Mouse (Mus musculus): ENCODE data around the gene Ank2.
A peak's percentile ranks its signal among the peaks of the same experiment; 100 is the strongest.

The Ank2 gene

DNA sequence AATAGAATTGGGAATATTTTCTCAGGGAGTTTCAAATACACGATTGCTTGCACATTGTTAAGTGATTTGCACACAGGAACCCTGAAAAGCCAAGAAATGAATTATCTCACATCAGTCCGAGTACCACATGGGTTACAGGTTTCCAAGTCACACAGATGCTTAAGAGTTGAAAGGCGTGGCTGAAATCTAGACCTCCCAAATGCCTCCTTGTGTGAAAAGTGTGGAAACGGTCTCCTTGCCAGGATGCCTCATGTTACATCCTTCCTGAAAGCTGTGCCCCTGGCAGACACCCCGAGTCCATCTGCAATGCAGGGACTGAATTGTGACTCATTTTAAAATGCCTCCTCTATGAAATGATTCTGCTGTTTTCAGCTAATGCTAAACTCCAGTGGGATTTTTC is 391.9 kb downstream of the Ank2 start:
- peak; percentile 74 to 82 for DNase-seq

GRCm38 (mm10) chr3:127101326-127101725 is 397.8 kb downstream of the Ank2 start:
- no peak for DNase-seq

DNA sequence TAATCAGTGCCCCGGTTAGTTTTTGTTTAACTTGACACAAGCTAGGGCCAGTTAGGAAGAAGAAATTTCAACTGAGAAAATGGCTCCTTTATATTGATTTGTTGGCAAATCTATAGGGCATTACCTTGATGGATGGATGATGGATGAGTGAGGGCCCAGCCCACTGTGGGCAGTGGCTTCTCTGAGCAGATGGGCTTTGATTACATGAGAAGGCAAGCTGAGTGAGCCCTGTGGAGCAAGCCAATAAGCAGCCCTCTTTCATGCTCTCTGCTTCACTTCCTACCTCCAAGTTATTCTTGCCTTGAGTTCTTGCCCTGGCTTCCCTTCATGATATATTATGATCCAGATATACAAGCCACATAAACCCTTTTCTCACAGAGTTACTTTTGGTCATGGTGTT is 401.4 kb downstream of the Ank2 start:
- DNase-seq, result peak in 1 of 2 experiments; percentile 35

GRCm38 (mm10) chr3:127097106-127097505 is 402.0 kb downstream of the Ank2 start:
- DNase-seq, result no peak

- no peak for DNase-seq
Measured at GRCm38 (mm10) chr3:127093631-127094030, 405.5 kb downstream of the Ank2 start.

DNA sequence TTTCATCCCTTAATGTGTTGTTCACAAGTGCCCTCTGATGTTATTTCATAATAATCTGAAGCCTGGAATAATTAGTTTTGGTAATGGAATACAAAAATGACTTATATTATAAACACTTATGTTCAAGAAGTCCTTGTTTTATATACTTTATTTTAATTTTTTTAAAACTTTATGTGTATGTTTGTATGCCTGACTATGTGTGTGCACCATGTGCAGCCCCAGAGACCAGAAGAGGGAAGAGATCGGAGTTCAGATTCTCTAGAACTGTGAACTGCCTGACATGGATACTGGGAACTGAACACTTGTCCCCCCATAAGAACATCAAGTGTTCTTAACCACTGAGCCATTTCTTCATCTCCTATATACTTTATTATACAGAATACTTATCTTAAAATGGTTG is 411.6 kb downstream of the Ank2 start:
- no peak for DNase-seq

- no peak for DNase-seq
Measured at GRCm38 (mm10) chr3:127086834-127087506, 412.2 kb downstream of the Ank2 start.

DNA sequence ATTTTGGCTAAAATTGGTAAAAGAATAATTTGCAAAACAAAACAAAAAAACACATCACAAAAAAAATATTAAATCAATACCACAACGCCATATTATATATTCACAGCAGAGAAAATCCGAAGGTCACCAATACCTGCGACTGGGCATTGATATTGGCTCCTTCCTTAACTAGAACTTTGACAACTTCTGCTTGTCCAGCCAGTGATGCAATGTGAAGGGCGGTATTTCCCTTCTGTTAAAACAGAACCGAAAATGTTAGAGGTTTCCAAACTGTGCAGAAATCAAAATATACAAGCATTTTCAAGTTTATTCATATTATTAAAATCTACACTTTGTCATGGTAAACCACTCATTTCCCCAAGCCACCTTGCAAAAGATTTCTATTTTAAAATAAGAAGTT is 421.8 kb downstream of the Ank2 start:
- DNase-seq, result no peak

- peak; percentile 79 to 83 for DNase-seq
Measured at GRCm38 (mm10) chr3:127075531-127076280, 423.4 kb downstream of the Ank2 start.

- peak; percentile 82 to 83 for DNase-seq
Measured at GRCm38 (mm10) chr3:127071471-127071870, 427.7 kb downstream of the Ank2 start.

DNA sequence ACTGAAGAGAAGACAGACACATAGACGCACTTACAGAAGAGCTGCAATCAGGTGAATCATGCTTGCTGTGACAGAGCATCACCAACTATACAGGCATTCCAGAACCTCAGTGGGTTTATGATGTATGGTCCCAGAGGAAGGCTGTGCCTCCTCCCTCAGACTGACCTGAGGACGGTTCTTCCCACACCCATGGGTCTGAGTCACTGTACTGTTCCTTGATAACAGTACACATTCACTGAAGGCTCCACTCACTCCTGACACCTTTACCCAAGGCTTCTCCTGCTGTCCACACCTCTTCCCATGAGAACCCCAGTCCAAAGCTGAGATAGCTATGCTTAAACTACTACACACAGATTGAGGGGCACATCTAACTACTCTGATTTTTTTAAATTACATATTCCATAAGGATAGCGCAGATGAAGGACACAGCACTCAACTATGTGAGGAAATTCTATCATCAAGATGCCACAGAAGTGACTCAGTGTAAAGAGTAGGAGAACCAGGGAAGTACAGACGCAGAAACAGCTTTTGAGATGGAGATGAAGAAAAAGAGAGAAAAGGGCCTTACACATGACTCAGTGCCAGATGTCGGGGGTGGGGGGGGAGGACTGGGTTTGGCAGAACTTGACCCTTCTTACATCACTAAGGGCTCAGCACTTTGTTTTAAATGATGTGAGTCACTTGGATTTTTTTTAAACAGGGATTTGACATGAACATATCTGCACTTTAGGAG is 435.3 kb downstream of the Ank2 start:
- DNase-seq, result no peak

DNA sequence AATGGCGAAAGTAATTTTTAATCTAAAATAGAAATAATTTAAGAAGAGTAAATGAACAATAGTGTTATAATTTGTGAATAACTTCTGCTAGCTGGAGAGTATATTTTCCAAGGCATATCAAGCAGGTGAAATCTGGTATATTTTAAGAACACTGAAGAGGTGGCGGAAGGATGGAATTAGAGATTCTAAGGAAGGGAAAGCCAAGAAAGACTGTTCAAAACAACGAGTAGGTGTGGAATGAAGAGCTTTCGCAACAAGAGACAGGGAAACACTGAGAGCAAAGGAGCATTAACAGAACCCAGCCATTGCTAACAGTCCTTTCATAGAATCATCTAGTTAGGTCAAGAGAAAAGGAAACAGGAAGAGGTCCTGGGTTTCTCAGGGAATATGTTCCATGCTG is 439.5 kb downstream of the Ank2 start:
- DNase-seq, result no peak

DNA sequence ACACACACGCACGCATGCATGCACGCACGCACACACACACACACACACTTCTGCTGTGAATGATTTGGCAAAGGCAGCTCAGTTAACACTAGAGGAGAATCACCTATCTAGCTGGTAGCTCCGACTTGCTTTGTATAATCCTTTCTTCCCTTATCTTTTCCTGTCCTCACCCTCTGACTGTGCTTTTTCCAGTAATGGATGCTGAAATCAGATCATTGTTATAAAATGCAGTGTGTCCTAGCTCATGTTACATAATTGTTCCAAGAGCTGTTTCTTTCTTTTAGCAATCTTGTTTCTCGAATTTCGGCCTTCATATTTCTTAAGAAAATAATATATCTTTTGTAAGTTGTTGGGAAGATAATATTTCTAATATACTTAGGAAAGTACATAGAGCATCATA is 457.9 kb downstream of the Ank2 start:
- no peak for DNase-seq

DNA sequence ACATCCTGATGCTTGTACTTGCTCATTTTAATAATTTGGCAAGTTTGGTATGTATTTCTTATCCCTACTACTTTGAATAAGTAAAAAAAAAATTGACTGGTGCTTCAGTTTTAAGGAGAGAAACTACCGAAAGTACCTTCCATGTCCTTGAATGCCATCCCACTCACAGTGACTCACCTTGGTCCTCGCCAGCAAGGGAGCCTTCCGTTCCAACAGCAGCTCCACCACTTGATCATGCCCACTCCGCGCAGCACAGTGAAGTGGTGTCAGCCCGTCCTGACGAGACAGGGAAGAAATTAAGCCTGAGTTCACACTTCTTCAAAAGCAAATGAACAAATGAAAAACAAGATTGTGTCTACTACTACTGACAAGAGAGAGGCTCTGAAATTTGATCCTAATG is 460.6 kb downstream of the Ank2 start:
- peak; percentile 46 to 64 for DNase-seq

- DNase-seq, result no peak
Measured at GRCm38 (mm10) chr3:127036118-127036517, 463.0 kb downstream of the Ank2 start.

DNA sequence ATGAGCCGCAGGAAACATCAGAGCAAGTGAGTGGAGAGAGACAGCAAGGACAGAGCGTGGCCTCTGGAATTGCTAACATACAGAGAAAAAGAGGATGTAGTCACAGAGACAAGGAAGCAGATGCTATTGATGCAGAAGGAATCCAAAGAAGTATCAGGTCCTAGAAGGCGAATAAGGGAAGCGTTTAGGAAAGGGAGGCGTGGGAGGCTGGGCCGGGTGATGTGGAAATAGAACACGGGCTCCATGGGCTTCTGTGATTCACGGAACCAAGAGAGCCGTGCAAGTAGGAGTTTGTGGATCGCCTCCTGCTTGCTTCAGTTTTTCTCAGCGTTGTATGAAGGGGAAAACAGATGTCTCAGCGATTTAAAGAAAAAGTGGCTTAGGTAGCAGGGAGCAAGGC is 463.6 kb downstream of the Ank2 start:
- DNase-seq, result no peak

- DNase-seq, result no peak
Measured at GRCm38 (mm10) chr3:127034983-127035382, 464.2 kb downstream of the Ank2 start.

- no peak for DNase-seq
Measured at GRCm38 (mm10) chr3:127023992-127024391, 475.2 kb downstream of the Ank2 start.

DNA sequence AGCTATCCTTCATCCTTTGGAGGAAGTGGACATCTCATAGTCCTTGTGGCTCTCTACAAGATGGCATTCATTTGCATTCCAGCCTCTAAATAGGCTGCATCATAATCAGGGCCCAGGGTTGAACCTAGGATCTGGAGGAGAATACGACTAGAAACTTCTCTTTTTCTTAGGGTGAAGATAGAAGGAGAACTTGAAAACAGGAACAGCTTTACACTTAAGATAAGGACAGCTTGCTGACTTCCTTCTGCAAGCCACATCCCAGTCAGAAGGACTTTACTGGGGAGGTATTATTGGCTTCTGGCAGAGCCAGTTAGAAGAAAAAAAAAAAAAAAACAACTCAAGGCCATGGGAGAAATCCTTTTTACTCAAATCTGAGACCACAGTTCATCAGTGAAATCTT is 479.0 kb downstream of the Ank2 start:
- DNase-seq, result no peak

DNA sequence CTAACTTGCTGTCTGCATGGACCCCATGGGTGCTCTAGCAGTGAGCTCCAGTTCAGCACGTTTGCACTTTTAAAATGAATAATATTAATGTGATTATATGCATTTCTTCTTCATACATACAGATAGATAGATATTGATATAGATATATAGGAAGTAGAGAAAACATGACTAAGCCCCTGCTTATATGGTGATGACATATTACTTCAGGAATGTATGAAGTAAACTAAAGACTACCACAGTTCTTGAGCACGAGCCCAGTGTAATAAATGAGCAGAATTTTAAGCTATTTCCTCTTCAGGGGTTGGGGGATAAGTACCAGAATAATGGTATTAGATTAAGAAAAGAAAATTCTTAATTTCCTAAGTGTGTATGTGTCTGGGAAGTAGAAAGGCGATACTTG is 479.4 kb downstream of the Ank2 start:
- no peak for DNase-seq

DNA sequence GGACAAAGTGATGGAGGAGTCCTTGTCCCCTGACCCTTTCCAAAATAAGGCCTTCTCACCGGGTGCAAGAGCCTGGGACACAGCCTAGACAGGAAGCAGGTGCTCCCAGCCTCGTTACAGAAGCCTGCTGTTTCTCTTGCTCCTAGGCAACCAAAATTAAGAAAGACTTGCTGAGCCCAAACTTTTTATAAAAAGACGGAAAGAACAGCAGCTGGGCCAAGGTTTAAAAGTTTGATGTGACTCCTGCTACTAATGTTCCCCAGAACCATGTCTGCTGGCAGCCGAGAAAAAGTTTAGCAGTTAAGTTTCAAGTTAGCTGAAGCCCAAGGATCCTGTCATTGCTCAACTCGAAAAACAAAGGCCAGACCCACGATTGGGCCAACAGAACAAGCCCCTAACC is 480.0 kb downstream of the Ank2 start:
- no peak for DNase-seq

GRCm38 (mm10) chr3:127017523-127017922 is 481.6 kb downstream of the Ank2 start:
- no peak for DNase-seq

DNA sequence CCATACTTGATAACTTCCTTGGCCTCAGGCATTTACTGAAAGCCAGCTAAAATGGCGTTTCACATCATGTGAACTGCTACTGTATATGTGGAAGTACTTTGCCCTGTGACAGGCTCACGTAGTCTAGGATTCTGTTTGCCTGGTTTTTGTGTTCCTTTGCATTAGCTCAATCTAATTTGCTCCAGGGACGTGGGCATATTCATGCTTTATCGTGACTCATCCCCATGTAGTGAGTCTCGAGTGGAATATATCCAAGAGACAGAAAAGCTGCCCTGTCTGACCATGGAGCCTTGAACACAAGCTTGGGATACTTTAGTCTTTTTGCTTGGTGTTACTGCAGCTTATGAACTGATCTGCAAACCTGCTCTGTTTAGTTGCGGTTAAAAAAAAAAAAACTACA is 483.6 kb downstream of the Ank2 start:
- DNase-seq, result no peak

DNA sequence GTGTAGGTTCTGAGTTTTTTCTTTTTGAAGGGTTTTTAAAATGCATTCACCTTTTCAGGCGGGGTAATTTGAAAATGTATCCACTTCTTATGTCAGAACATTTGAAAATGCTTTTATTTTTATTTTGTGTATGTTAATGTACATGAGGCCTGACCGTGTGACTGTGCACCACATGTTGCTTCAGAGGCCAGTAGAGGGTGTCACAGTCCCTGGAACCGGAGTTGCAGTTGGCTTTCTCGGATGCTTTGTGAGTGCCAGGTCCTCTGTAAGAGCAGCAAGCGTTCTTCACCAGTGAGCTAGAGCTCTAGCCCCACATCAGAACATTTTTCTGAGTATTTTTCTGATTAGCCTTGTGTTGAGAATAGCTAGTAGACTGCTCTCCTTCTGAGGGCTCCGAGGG is 484.0 kb downstream of the Ank2 start:
- no peak for DNase-seq

All from cerebellum, adult 18-20 months (tissue).